Mouse (Mus musculus) gastrocnemius, adult 2 months (tissue): Measurements from ENCODE around the gene Gm26602. TPM values are rescaled to one million over a fixed set of nuclear protein-coding genes. Genes with fewer than 3 reads are reported as not detected.
"Not testable (repeated sequence)": the region's sequence is repeated elsewhere in the genome, so short reads cannot be mapped to it uniquely, and the experiment has no call there.

Source experiments
- DNase-seq: peaks from one replicate; pipeline ENCODE4 v3.0.0; 2022
- H3K27ac ChIP-seq: fragments of 200-600 bp; 2 replicates; pipeline ENCODE4 v1.8.1; 2022; ENCODE audit warnings: mild to moderate bottlenecking
- H3K4me3 ChIP-seq: fragments of 200-600 bp; 2 replicates; pipeline ENCODE4 v1.8.1; 2022; ENCODE audit warnings: mild to moderate bottlenecking, moderate library complexity
- CTCF ChIP-seq: fragments of 200-600 bp; IDR thresholded peaks from 2 replicates; pipeline ENCODE4 v1.8.1; 2022; ENCODE audit warnings: antibody characterized with exemption, mild to moderate bottlenecking, moderate library complexity
- intact Hi-C: fragments of 180-260 bp; cut with DNase I; formaldehyde crosslinking; loops from one replicate; pipeline ENCODE4 v1.15.1; 2025
- total RNA-seq, 2 experiments: library from RNA; stranded (reverse); gene quantifications; 2 replicates each; pipeline ENCODE4 v1.2.3; 2021

The Gm26602 gene
- total RNA-seq, 2 experiments from 2014 or later, result not detected

- not testable (repeated sequence) for H3K27ac ChIP-seq, H3K4me3 ChIP-seq
- intact Hi-C loops, result loop anchor here (2.0 kb wide), 2 partner anchors 32 to 66 kb away; no protein-coding TSS in a partner anchor
- DNase-seq, result peak; percentile 78
- peak; percentile 83 for TF ChIP-seq CTCF
These were observed 18.1 kb upstream of the Gm26602 start for GRCm38 (mm10) chr10:79892451-79893118.

- no peak overlapping the region for H3K27ac ChIP-seq
- intact Hi-C loops, result no loop called here
- H3K4me3 ChIP-seq, result no peak overlapping the region
- peak; percentile 40 for DNase-seq
- TF ChIP-seq CTCF, result no peak
These were observed 14.3 kb upstream of the Gm26602 start for GRCm38 (mm10) chr10:79896306-79896705.

- intact Hi-C loops, result no loop called here
- Histone ChIP-seq H3K27ac (no peak overlapping the region), H3K4me3 (no peak overlapping the region)
- DNase-seq, result no peak
- no peak for TF ChIP-seq CTCF
These were observed 13.8 kb upstream of the Gm26602 start for GRCm38 (mm10) chr10:79896814-79897213.

GRCm38 (mm10) chr10:79897316-79898245 lies 13.1 kb upstream of the Gm26602 start:
- DNase-seq, result no peak
- TF ChIP-seq CTCF, result no peak
- Histone ChIP-seq H3K27ac (no peak overlapping the region), H3K4me3 (no peak overlapping the region)
- intact Hi-C loops, result no loop called here

- peak; percentile 2; the same call in 1 of the 2 replicates for TF ChIP-seq CTCF
These were observed 9.7 kb upstream of the Gm26602 start for GRCm38 (mm10) chr10:79900951-79901410.

GRCm38 (mm10) chr10:79906712-79907111 lies 3.9 kb upstream of the Gm26602 start:
- DNase-seq, result no peak
- no peak overlapping the region for H3K27ac ChIP-seq
- intact Hi-C loops, result no loop called here
- TF ChIP-seq CTCF, result no peak
- no peak overlapping the region for H3K4me3 ChIP-seq

More at GRCm38 (mm10) chr10:79900951-79901410, 9.7 kb upstream of the Gm26602 start:
- no peak for DNase-seq
- Histone ChIP-seq H3K27ac (no peak overlapping the region), H3K4me3 (no peak overlapping the region)
- intact Hi-C loops, result loop anchor here (2.0 kb wide), 1 partner anchor 28 kb away; no protein-coding TSS in a partner anchor

GRCm38 (mm10) chr10:79907415-79907814 lies 3.2 kb upstream of the Gm26602 start:
- TF ChIP-seq CTCF, result no peak
- no peak for DNase-seq
- Histone ChIP-seq H3K4me3 (no peak overlapping the region), H3K27ac (no peak overlapping the region)
- intact Hi-C loops, result no loop called here

- no peak for TF ChIP-seq CTCF
- Histone ChIP-seq H3K27ac (peak within 1 kb of the TSS; percentile 100), H3K4me3 (peak within 1 kb of the TSS; percentile 70)
- intact Hi-C loops, result no loop called here
- peak; percentile 97 for DNase-seq
These were observed 2.2 kb upstream of the Gm26602 start, which contains the start of gene Med16 for GRCm38 (mm10) chr10:79908167-79909091. Med16 (minus strand) TSS chr10:79908923.

- intact Hi-C loops, result no loop called here
- H3K4me3 ChIP-seq, result peak overlapping the region; percentile 70
- no peak for DNase-seq
- peak overlapping the region; percentile 100 for H3K27ac ChIP-seq
- no peak for TF ChIP-seq CTCF
These were observed 1.3 kb upstream of the Gm26602 start for GRCm38 (mm10) chr10:79909092-79909922.

GRCm38 (mm10) chr10:79912412-79912811 lies 1.8 kb downstream of the Gm26602 start:
- intact Hi-C loops, result no loop called here
- Histone ChIP-seq H3K27ac (no peak overlapping the region), H3K4me3 (no peak overlapping the region)
- TF ChIP-seq CTCF, result no peak
- DNase-seq, result no peak
